Mouse (Mus musculus): ENCODE data around the gene Gm11564. TPM values are rescaled to one million over a fixed set of nuclear protein-coding genes. Genes with fewer than 3 reads are reported as not detected.
"Not testable (repeated sequence)": the region's sequence is repeated elsewhere in the genome, so short reads cannot be mapped to it uniquely, and the experiment has no call there.

Gm11564 gene
- total RNA-seq (2021), result not detected
- not detected in 2 replicates for polyA plus RNA-seq (2012; rRNA removed)
- long read RNA-seq, result 0 reads

- H3K36me3 ChIP-seq (ENCODE audit: control insufficient read depth, insufficient read depth, low read length); H3K79me2 ChIP-seq (replicated peaks; ENCODE audit: control insufficient read depth, insufficient read depth, low read length); H3K4me3 ChIP-seq; DNase-seq; H3K9ac ChIP-seq (ENCODE audit: low read depth, low read length); H3K27ac ChIP-seq; H3K27me3 ChIP-seq (ENCODE audit: control insufficient read depth, insufficient read depth, low read length); intact Hi-C loops (cut with DNase I); H3K4me1 ChIP-seq (ENCODE audit: control insufficient read depth, insufficient read depth, low read length): not testable (repeated sequence)
- WGBS, result 69% methylated on average over 2 of the region's 2 CpGs
These were observed at the start of gene Gm11564 for GRCm38 (mm10) chr11:99815566-99815965. Gene Gm11564 (minus strand): TSS chr11:99815666.

GRCm38 (mm10) chr11:99864176-99864575 lies 48.7 kb upstream of the Gm11564 start, which contains the start of gene Gm11559:
Gene Gm11559 (plus strand): TSS chr11:99864476.
- H3K27ac ChIP-seq; H3K79me2 ChIP-seq (replicated peaks; ENCODE audit: control insufficient read depth, insufficient read depth, low read length); H3K4me3 ChIP-seq; intact Hi-C loops (cut with DNase I); H3K4me1 ChIP-seq (ENCODE audit: control insufficient read depth, insufficient read depth, low read length); H3K9ac ChIP-seq (ENCODE audit: low read depth, low read length); H3K27me3 ChIP-seq (ENCODE audit: control insufficient read depth, insufficient read depth, low read length); H3K36me3 ChIP-seq (ENCODE audit: control insufficient read depth, insufficient read depth, low read length); DNase-seq: not testable (repeated sequence)
- WGBS, result 30% methylated on average over 1 of the region's 1 CpGs

- H3K27me3 ChIP-seq (ENCODE audit: control insufficient read depth, insufficient read depth, low read length), result no peaks in the 10 kb centered on the region
- H3K36me3 ChIP-seq (ENCODE audit: control insufficient read depth, insufficient read depth, low read length), result no peaks in the 10 kb centered on the region
- no peaks in the 10 kb centered on the region for H3K79me2 ChIP-seq (replicated peaks; ENCODE audit: control insufficient read depth, insufficient read depth, low read length)
- no peak overlapping the region for H3K4me3 ChIP-seq
- TF ChIP-seq POLR2A (IDR thresholded peaks at IDR 0.05; ENCODE audit: insufficient read depth, low read depth, low read length) (no peak), CTCF (IDR thresholded peaks at IDR 0.05) (no peak)
- DNase-seq, result no peak
- H3K27ac ChIP-seq, result no peak overlapping the region
- H3K9ac ChIP-seq (ENCODE audit: low read depth, low read length), result no peak overlapping the region
- intact Hi-C loops (cut with DNase I), result no loop called here
- 57% methylated on average over 2 of the region's 2 CpGs for WGBS
- no peaks in the 10 kb centered on the region for H3K4me1 ChIP-seq (ENCODE audit: control insufficient read depth, insufficient read depth, low read length)
These were observed 43.3 kb upstream of the Gm11564 start for GRCm38 (mm10) chr11:99858761-99859160.

GRCm38 (mm10) chr11:99857617-99858016 lies 42.2 kb upstream of the Gm11564 start, which contains the start of gene Gm11568:
Gene Gm11568 (plus strand): TSS chr11:99857917.
- Histone ChIP-seq H3K36me3 (ENCODE audit: control insufficient read depth, insufficient read depth, low read length) (no peaks in the 10 kb centered on the region), H3K4me1 (ENCODE audit: control insufficient read depth, insufficient read depth, low read length) (no peaks in the 10 kb centered on the region), H3K27me3 (ENCODE audit: control insufficient read depth, insufficient read depth, low read length) (no peaks in the 10 kb centered on the region), H3K9ac (ENCODE audit: low read depth, low read length) (no peak within 1 kb of the TSS), H3K27ac (no peak within 1 kb of the TSS), H3K4me3 (no peak within 1 kb of the TSS), H3K79me2 (replicated peaks; ENCODE audit: control insufficient read depth, insufficient read depth, low read length) (no peaks in the 10 kb centered on the region)
- intact Hi-C loops (cut with DNase I), result no loop called here
- WGBS, result 73% methylated on average over 2 of the region's 2 CpGs
- TF ChIP-seq POLR2A (IDR thresholded peaks at IDR 0.05; ENCODE audit: insufficient read depth, low read depth, low read length) (no peak), EP300 (IDR thresholded peaks at IDR 0.05; ENCODE audit: insufficient read depth, low read depth, low read length) (no peak), CTCF (IDR thresholded peaks at IDR 0.05) (no peak)
- no peak for DNase-seq

GRCm38 (mm10) chr11:99854121-99854520 lies 38.7 kb upstream of the Gm11564 start:
- Histone ChIP-seq H3K79me2 (replicated peaks; ENCODE audit: control insufficient read depth, insufficient read depth, low read length) (no peaks in the 10 kb centered on the region), H3K27ac (no peak overlapping the region), H3K27me3 (ENCODE audit: control insufficient read depth, insufficient read depth, low read length) (no peaks in the 10 kb centered on the region), H3K36me3 (ENCODE audit: control insufficient read depth, insufficient read depth, low read length) (no peaks in the 10 kb centered on the region), H3K4me3 (no peak overlapping the region), H3K4me1 (ENCODE audit: control insufficient read depth, insufficient read depth, low read length) (no peaks in the 10 kb centered on the region), H3K9ac (ENCODE audit: low read depth, low read length) (no peak overlapping the region)
- 54% methylated on average over 3 of the region's 3 CpGs for WGBS
- DNase-seq, result no peak
- TF ChIP-seq CTCF (IDR thresholded peaks at IDR 0.05) (no peak), POLR2A (IDR thresholded peaks at IDR 0.05; ENCODE audit: insufficient read depth, low read depth, low read length) (no peak), EP300 (IDR thresholded peaks at IDR 0.05; ENCODE audit: insufficient read depth, low read depth, low read length) (no peak)
- intact Hi-C loops (cut with DNase I), result no loop called here

- TF ChIP-seq EP300 (IDR thresholded peaks at IDR 0.05; ENCODE audit: insufficient read depth, low read depth, low read length) (no peak), POLR2A (IDR thresholded peaks at IDR 0.05; ENCODE audit: insufficient read depth, low read depth, low read length) (no peak), CTCF (IDR thresholded peaks at IDR 0.05) (no peak)
- DNase-seq, result no peak
- intact Hi-C loops (cut with DNase I), result no loop called here
These were observed 36.0 kb upstream of the Gm11564 start, which contains the start of gene Krtap4-16 for GRCm38 (mm10) chr11:99851508-99851907. Gene Krtap4-16 (minus strand): TSS chr11:99851608.

More at GRCm38 (mm10) chr11:99851508-99851907, 36.0 kb upstream of the Gm11564 start, which contains the start of gene Krtap4-16:
- H3K36me3 ChIP-seq (ENCODE audit: control insufficient read depth, insufficient read depth, low read length), result no peaks in the 10 kb centered on the region
- no peaks in the 10 kb centered on the region for H3K27me3 ChIP-seq (ENCODE audit: control insufficient read depth, insufficient read depth, low read length)
- H3K9ac ChIP-seq (ENCODE audit: low read depth, low read length), result no peak within 1 kb of the TSS
- no peak within 1 kb of the TSS for H3K4me3 ChIP-seq
- no peak within 1 kb of the TSS for H3K27ac ChIP-seq
- H3K4me1 ChIP-seq (ENCODE audit: control insufficient read depth, insufficient read depth, low read length), result no peaks in the 10 kb centered on the region
- H3K79me2 ChIP-seq (replicated peaks; ENCODE audit: control insufficient read depth, insufficient read depth, low read length), result no peaks in the 10 kb centered on the region

All from heart, adult 2 months (tissue).